Mouse (Mus musculus) sigmoid colon, adult 10 weeks (tissue): ENCODE measurements around the gene Ncor2. TPM values are rescaled to one million over a fixed set of nuclear protein-coding genes. Genes with fewer than 3 reads are reported as not detected.

ENCODE experiments used
- polyA plus RNA-seq: library from polyadenylated mRNA; stranded (reverse); fragments of 350-450 nt; fragmentation: Illumina TruSeq; extraction: RNeasy Lipid Tissue Mini Kit (QIAGEN cat#74804); gene quantifications from one replicate; pipeline ENCODE4 v1.2.3, GENCODE M21; 2014; ENCODE audit warnings: low read depth, low replicate concordance

Gene Ncor2
- polyA plus RNA-seq, result 0.76 TPM

GRCm38 (mm10) chr5:125179007-125179734, at the start of gene Ncor2:
Ncor2 (minus strand) TSS chr5:125179219.

GRCm38 (mm10) chr5:125002969-125003872, 175.8 kb downstream of the Ncor2 start, which contains the start of gene Rflna:
Rflna (plus strand) TSS chr5:125003221.

Other genes starting within 250 kb of the Ncor2 start
- not detected for gene Rflna, start 176.0 kb downstream of the Ncor2 start, polyA plus RNA-seq
- 3.3 TPM for gene Scarb1, start 161.9 kb upstream of the Ncor2 start, polyA plus RNA-seq
- not detected for gene Gm10382, start 210.1 kb upstream of the Ncor2 start, polyA plus RNA-seq
- 15.6 TPM for gene Ubc, start 211.0 kb upstream of the Ncor2 start, polyA plus RNA-seq